8 mouse cellular contexts compared by ENCODE assay signal in the genomic region with DNA sequence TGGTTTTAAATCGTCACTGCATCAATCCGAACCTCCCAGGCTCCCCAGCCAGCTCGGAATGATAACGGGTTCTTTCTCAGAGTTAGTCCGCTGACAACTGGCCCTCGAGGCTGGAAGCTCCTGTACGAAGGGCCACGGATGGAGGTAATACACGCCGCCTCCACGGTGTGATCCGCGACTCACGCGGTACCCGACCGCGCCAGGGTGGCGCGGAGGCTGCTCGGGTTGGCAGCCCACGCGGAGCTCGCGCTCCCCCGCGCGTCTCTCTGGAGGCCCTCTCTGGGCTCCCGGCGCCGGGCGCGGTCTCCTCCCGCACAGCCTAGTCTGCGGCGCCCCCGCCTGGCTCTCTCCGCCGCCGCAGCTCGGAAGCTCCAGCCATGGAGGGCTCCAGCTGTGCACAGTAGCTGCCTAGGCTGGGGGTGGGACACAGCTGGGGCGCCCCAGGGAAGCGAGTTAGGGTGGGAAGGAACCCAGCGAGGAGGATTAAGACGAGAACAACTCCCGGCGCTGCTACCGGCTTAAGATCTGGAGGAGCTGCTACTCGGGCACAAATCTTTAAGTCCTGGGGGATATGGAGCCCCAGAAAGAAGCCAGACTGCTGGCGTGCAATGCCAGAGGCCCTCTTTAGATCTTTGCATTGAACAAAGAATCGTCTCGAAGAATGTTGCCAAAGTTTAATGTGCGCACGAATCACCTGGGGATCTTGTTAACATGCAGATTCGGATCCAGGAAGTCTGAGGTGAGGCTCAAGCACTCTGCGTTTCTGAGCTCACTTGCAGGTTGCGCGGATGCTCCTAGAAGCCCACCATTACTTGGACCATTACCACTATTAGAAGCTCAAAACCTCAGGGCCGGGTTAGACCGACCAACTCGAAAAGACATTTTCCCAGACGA. TPM values are rescaled to one million over a fixed set of nuclear protein-coding genes. Genes with fewer than 3 reads are reported as not detected.
A peak's percentile ranks its signal among the peaks of the same experiment; 100 is the strongest.
DNase-seq lines count a peak whose midpoint lies in the region; ATAC-seq and TF ChIP-seq lines count a peak whose summit lies in the region.

No protein-coding gene starts in this region.

- H3K9me3 ChIP-seq in forebrain, embryonic 10.5 days, result no peaks in the 10 kb centered on the region
- H3K9me3 ChIP-seq in heart, embryonic 16.5 days (replicated peaks; ENCODE audit: control insufficient read depth, low read length), result no peaks in the 10 kb centered on the region
- no peaks in the 10 kb centered on the region for H3K9me3 ChIP-seq in kidney, postnatal 0 days (replicated peaks; ENCODE audit: low read length)
- H3K9me3 ChIP-seq in stomach, embryonic 15.5 days, result no peaks in the 10 kb centered on the region

- H3K27me3 ChIP-seq in forebrain, embryonic 10.5 days (ENCODE audit: poor library complexity, severe bottlenecking), result peaks cover 76% of the 10 kb centered on the region
- peaks cover 39% of the 10 kb centered on the region for H3K27me3 ChIP-seq in heart, embryonic 16.5 days (ENCODE audit: control insufficient read depth, insufficient read depth, low read length)
- H3K27me3 ChIP-seq in kidney, postnatal 0 days (ENCODE audit: insufficient read depth, low read length), result peaks cover 6% of the 10 kb centered on the region
- H3K27me3 ChIP-seq in stomach, embryonic 15.5 days (replicated peaks), result peaks cover 22% of the 10 kb centered on the region

- peak overlapping the region; percentile 68 for H3K4me2 ChIP-seq in heart, embryonic 16.5 days (ENCODE audit: low read depth, low read length)
- peak overlapping the region; percentile 73 for H3K4me2 ChIP-seq in kidney, postnatal 0 days (ENCODE audit: low read length)
- peak overlapping the region; percentile 92 for H3K4me2 ChIP-seq in stomach, embryonic 15.5 days

- ATAC-seq in heart, embryonic 16.5 days (replicated peaks; ENCODE audit: extremely low read depth, insufficient read depth, low FRiP score), result peak; percentile 90
- ATAC-seq in kidney, postnatal 0 days (replicated peaks; ENCODE audit: low FRiP score, low read depth), result peak; percentile 81
- peak; percentile 90 for ATAC-seq in stomach, embryonic 15.5 days (ENCODE audit: insufficient read depth, low FRiP score, low read depth)

- peak overlapping the region; percentile 55 for H3K4me3 ChIP-seq in forebrain, embryonic 10.5 days
- H3K4me3 ChIP-seq in heart, embryonic 16.5 days (ENCODE audit: low read length), result peak overlapping the region; percentile 54
- H3K4me3 ChIP-seq in kidney, postnatal 0 days (replicated peaks; ENCODE audit: low read depth, low read length), result peak overlapping the region; percentile 50
- H3K4me3 ChIP-seq in stomach, embryonic 15.5 days (replicated peaks), result peak overlapping the region; percentile 51

- peak overlapping the region; percentile 70 for H3K27ac ChIP-seq in forebrain, embryonic 10.5 days
- peak overlapping the region; percentile 26 for H3K27ac ChIP-seq in heart, embryonic 16.5 days (ENCODE audit: low read length)
- H3K27ac ChIP-seq in kidney, postnatal 0 days, result peak overlapping the region; percentile 73; the same call in 1 of the 2 replicates
- peak overlapping the region; percentile 81 for H3K27ac ChIP-seq in stomach, embryonic 15.5 days

- peak; percentile 20 to 64 for DNase-seq in spleen, postnatal 4 days (ENCODE audit: low spot score in 2 of 2)
- no peak for DNase-seq in spleen, adult 12 weeks (ENCODE audit: low spot score)
- DNase-seq in forebrain, embryonic 10.5 days (ENCODE audit: extremely low spot score, low spot score), result peak; percentile 77
- peak; percentile 80 for DNase-seq in kidney, postnatal 0 days (ENCODE audit: low spot score)
- peak; percentile 83 for DNase-seq in lung, postnatal 25 days (ENCODE audit: low spot score)
- no peak for DNase-seq in spleen, postnatal 14 days (ENCODE audit: low spot score in 2 of 2)

- peak; percentile 80 for TF ChIP-seq CTCF in kidney, postnatal 0 days (IDR thresholded peaks at IDR 0.05; ENCODE audit: low read depth)

- H3K4me1 ChIP-seq in forebrain, embryonic 10.5 days, result peaks cover 73% of the 10 kb centered on the region
- H3K4me1 ChIP-seq in heart, embryonic 16.5 days (ENCODE audit: control insufficient read depth, insufficient read depth, low read length), result no peaks in the 10 kb centered on the region; the same call in 1 of the 2 replicates
- H3K4me1 ChIP-seq in kidney, postnatal 0 days (replicated peaks; ENCODE audit: insufficient read depth, low read length), result peaks cover 3% of the 10 kb centered on the region
- H3K4me1 ChIP-seq in stomach, embryonic 15.5 days, result peaks cover 5% of the 10 kb centered on the region; the same call in 1 of the 2 replicates

- WGBS in forebrain, embryonic 10.5 days, result under 1% methylated on average over 62 of the region's 62 CpGs
- 1% methylated on average over 62 of the region's 62 CpGs for WGBS in heart, embryonic 16.5 days
- WGBS in kidney, postnatal 0 days, result under 1% methylated on average over 62 of the region's 62 CpGs
- 2% methylated on average over 58 of the region's 62 CpGs for WGBS in stomach, embryonic 15.5 days

- H3K9ac ChIP-seq in heart, embryonic 16.5 days (ENCODE audit: low read length), result peak overlapping the region; percentile 64
- H3K9ac ChIP-seq in kidney, postnatal 0 days (ENCODE audit: low read depth, low read length), result peak overlapping the region; percentile 64
- no peak overlapping the region for H3K9ac ChIP-seq in stomach, embryonic 15.5 days

- no peaks in the 10 kb centered on the region for H3K36me3 ChIP-seq in forebrain, embryonic 10.5 days (replicated peaks)
- no peaks in the 10 kb centered on the region for H3K36me3 ChIP-seq in heart, embryonic 16.5 days (ENCODE audit: control insufficient read depth, insufficient read depth)
- no peaks in the 10 kb centered on the region for H3K36me3 ChIP-seq in kidney, postnatal 0 days (ENCODE audit: insufficient read depth, low read length)
- no peaks in the 10 kb centered on the region for H3K36me3 ChIP-seq in stomach, embryonic 15.5 days

RNA-seq across cellular contexts. Expression of a gene that starts 32.7 kb away (rescaled TPM):
- polyA plus RNA-seq in forebrain, embryonic 10.5 days (2016; fragmentation: Nextera tagmentation; extraction: Ambion mirVana), result 26.7 and 26.9 TPM in 2 replicates
- 12.7 and 17.4 TPM in 2 replicates for polyA plus RNA-seq in heart, embryonic 16.5 days (2015; fragmentation: Nextera tagmentation; extraction: Ambion mirVana)
- 54.7 and 58.1 TPM in 2 replicates for polyA plus RNA-seq in kidney, postnatal 0 days (2015; fragmentation: Nextera tagmentation; extraction: Ambion mirVana)
- 46.4 and 53.0 TPM in 2 replicates for polyA plus RNA-seq in stomach, embryonic 15.5 days (2015; fragmentation: Nextera tagmentation; extraction: Ambion mirVana)

Comparison
In these comparisons a context has a peak if more than half of its experiments do, and no peak if none do; other contexts are left out.
1. DNase-seq: peak in spleen, postnatal 4 days (2 of 2), forebrain, embryonic 10.5 days (single experiment), kidney, postnatal 0 days (single experiment) and lung, postnatal 25 days (single experiment); none in spleen, adult 12 weeks (single experiment) and spleen, postnatal 14 days (0 of 2).
2. H3K27ac ChIP-seq: peak in every context shown above with its lines; median percentile 81 in stomach, embryonic 15.5 days; 73 in kidney, postnatal 0 days; 70 in forebrain, embryonic 10.5 days; 26 in heart, embryonic 16.5 days.
3. Peak in every context shown above with its lines, with median percentiles within 50 percentile points of each other: H3K4me3 ChIP-seq, ATAC-seq and H3K4me2 ChIP-seq.